10 mouse cellular contexts compared by ENCODE assay signal in the genomic region with DNA sequence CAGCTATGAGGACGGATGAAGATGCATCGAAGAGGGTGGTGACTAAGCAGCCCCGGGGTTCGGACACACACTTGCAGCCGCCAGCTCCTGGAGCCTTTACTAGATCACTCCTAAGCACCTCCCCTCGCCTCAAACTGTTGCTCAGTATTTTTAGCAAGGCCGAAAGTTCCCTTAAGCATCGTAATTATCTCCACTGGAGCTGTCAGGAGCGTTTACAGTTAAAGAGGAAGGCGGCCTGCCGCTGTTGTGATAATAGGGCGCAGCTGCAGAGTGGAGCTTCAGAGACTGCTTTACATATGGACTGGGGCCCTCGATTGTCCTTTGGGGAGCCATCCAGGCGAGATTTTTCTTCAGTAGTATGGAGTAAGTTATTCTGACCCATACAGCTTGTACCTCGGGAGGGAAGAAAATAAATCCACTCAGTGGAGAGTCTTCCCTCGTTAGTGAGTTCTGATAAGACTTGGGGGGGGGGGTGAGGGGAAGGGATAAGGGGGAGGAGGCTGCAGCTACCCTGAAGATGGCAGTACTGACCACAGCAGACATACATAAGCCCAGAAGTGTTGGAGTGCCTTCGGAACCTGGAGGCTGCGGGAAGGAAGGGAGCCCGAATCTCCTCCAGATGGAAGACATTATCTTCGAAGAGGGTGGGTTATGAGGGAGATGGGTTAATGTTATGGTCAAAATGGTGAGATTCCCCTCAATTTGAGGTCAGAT.
DNase-seq lines count a peak whose midpoint lies in the region; ATAC-seq and TF ChIP-seq lines count a peak whose summit lies in the region.
"Had no signal": no experiment of that assay in that cellular context is flagged by ENCODE, and none has a peak within 500 bp of the region (broad histone marks: within the 10 kb centered on the region; RNA-seq: fewer than 3 reads in every experiment).

No protein-coding gene starts in this region.

- H3K27me3 ChIP-seq in heart, embryonic 11.5 days (ENCODE audit: control insufficient read depth, insufficient read depth, low read length), result no peaks in the 10 kb centered on the region
- H3K27me3 ChIP-seq in intestine, postnatal 0 days (replicated peaks; ENCODE audit: control insufficient read depth, insufficient read depth, low read length), result no peaks in the 10 kb centered on the region

- peak; percentile 14; the same call in 1 of the 2 replicates for TF ChIP-seq CTCF in intestine, postnatal 0 days (IDR thresholded peaks at IDR 0.05; ENCODE audit: low read depth)

- no peaks in the 10 kb centered on the region for H3K36me3 ChIP-seq in heart, embryonic 11.5 days (ENCODE audit: control insufficient read depth, insufficient read depth, low read length)
- H3K36me3 ChIP-seq in intestine, postnatal 0 days (ENCODE audit: control insufficient read depth, insufficient read depth), result no peaks in the 10 kb centered on the region

- H3K4me3 ChIP-seq in heart, embryonic 11.5 days (ENCODE audit: low read depth, low read length), result peak overlapping the region; percentile 21; the same call in 1 of the 2 replicates
- H3K4me3 ChIP-seq in intestine, postnatal 0 days (ENCODE audit: low read depth, low read length), result no peak overlapping the region

- ATAC-seq in heart, embryonic 11.5 days (replicated peaks; ENCODE audit: insufficient number of reproducible peaks, low FRiP score, low TSS enrichment), result 0 out of 2 replicates have a peak, but pooled peaks have one; percentile 10
- no peak for ATAC-seq in intestine, postnatal 0 days

- no peaks in the 10 kb centered on the region for H3K4me1 ChIP-seq in heart, embryonic 11.5 days (ENCODE audit: control insufficient read depth, insufficient read depth, low read length)
- no peaks in the 10 kb centered on the region for H3K4me1 ChIP-seq in intestine, postnatal 0 days (replicated peaks; ENCODE audit: control insufficient read depth, insufficient read depth, low read length)

- H3K9me3 ChIP-seq in heart, embryonic 11.5 days (replicated peaks; ENCODE audit: control insufficient read depth, low read length), result no peaks in the 10 kb centered on the region
- no peaks in the 10 kb centered on the region for H3K9me3 ChIP-seq in intestine, postnatal 0 days (ENCODE audit: control insufficient read depth)

- WGBS in heart, embryonic 11.5 days (ENCODE audit: insufficient replicate concordance), result 10% methylated on average over 20 of the region's 20 CpGs
- WGBS in intestine, postnatal 0 days, result 23% methylated on average over 20 of the region's 20 CpGs

- H3K4me2 ChIP-seq in heart, embryonic 11.5 days, result peak overlapping the region; percentile 52
- H3K4me2 ChIP-seq in intestine, postnatal 0 days (replicated peaks; ENCODE audit: low read depth), result no peak overlapping the region

- no peak overlapping the region for H3K27ac ChIP-seq in heart, embryonic 11.5 days (ENCODE audit: low read depth, low read length)
- no peak overlapping the region for H3K27ac ChIP-seq in intestine, postnatal 0 days (ENCODE audit: low read depth, low read length)

- no peak overlapping the region for H3K9ac ChIP-seq in heart, embryonic 11.5 days (ENCODE audit: low read depth, low read length)
- no peak overlapping the region for H3K9ac ChIP-seq in intestine, postnatal 0 days (ENCODE audit: low read depth, low read length)

- no peak for DNase-seq in heart, adult 18-20 months
- DNase-seq in right cerebral cortex, postnatal 25 days, result peak; percentile 6
- DNase-seq in right cerebral cortex, postnatal 36 days (ENCODE audit: low spot score in 2 of 2), result no peak
- DNase-seq in cerebellum, postnatal 25 days, result no peak
- DNase-seq in gastrocnemius, postnatal 25 days, result no peak
- no peak for DNase-seq in cerebellum, adult 9-10 months
- DNase-seq: layer of hippocampus, adult 9-11 months; thymus, adult 2 months had no signal
